Mouse (Mus musculus): ENCODE results near the gene Cnot3.
A peak's percentile ranks its signal among the peaks of the same experiment; 100 is the strongest.
"Not testable (repeated sequence)": the region's sequence is repeated elsewhere in the genome, so short reads cannot be mapped to it uniquely, and the experiment has no call there.

Cnot3 gene

DNA sequence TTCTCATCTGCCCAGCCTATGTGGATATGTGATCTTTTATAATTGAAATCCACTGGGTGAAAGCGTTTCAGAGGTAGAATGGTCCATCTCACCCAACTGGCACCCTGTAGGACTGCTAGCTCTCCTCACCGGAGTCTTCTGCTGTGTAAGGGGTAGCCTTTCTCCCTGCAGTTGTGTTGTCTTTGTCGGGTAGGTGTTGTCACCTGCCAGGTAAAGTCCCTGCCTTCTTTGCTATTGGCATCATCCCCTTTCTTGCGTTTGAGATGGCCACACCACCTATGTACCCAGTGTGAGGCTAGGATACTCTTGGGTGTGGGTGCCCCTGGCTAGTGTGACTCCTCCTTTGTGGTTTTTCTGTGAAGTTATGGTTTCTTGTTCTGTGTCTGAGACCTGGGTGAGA is 1.6 kb downstream of the Cnot3 start:
- DNase-seq (ENCODE audit: low spot score), result no peak

GRCm38 (mm10) chr7:3656966-3657365 is 11.9 kb downstream of the Cnot3 start:
- no peak for DNase-seq (ENCODE audit: low spot score)

- no peak for DNase-seq (ENCODE audit: low spot score)
Observed at GRCm38 (mm10) chr7:3658578-3658977, 13.5 kb downstream of the Cnot3 start.

DNA sequence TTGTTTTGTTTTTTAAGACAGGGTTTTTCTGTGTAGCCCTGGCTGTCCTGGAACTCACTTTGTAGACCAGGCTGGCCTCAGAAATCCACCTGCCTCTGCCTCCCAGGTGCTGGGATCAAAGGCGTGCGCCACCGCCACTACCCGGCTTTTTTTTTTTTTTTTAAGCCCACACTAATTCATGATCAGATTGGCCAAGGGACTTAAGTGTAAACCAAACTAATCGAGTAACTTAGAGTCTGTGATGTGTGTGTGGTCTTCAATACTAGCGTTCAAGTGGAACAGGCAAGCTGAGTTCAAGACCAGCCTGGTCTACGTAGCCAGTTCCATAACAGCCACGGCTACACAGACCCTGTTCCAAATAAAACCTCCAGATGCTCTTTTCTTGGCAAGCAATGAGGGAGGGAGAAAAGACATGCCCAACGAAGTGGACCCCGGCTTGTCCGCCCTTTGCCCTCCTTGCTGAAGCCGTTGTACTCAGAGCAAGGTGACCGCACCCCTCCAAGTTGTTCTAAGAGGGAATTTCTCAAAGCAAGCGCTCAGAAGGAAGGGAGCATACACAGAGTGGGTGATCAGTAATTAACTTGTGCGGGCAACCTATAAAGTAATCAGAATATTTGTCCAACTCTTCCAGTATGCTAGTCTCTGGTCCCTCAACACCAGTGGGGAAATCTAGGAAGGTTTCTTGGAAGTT is 19.6 kb downstream of the Cnot3 start:
- peak; percentile 17 for DNase-seq (ENCODE audit: low spot score)

GRCm38 (mm10) chr7:3665215-3666114 is 20.4 kb downstream of the Cnot3 start, which contains the start of gene Leng1:
TSS of gene Leng1 (minus strand) at chr7:3665840.
- DNase-seq (ENCODE audit: low spot score), result peak; percentile 96

GRCm38 (mm10) chr7:3666921-3667391 is 21.9 kb downstream of the Cnot3 start:
- DNase-seq (ENCODE audit: low spot score), result peak; percentile 26

DNA sequence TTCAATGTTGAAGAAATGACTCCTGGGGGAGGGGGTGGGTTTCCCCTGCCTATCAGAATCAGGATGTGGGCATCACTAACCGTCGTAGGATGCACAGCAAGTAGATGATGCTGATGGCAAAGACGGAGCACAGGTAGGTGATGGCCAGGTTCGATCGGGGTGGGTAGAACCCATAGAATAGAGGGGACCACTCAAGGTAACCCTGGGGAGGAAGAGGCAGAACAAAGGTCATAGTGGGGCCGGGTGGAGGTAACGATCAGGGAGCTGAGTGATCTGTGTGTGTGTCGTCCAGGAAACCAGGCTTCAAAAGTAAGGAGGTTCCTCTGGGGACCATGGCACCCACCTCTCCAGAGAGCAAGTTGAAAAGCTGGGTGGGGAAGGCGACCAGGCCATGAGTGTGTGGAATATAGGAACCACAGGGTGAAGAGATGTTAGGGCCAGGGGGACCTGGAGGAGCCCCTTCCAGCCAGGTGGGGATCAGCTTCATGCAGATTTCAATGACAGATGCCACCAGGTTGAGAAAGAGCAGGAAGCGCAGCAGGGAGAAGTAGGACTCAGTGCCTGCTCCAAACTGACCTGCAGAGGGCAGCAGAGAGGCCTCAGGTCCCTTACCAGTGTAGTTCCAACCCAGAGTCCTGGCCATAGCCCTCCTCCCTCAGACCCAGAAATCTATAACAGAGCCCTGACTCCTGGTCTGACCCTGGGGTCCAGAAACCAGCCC is 29.6 kb downstream of the Cnot3 start:
- peak; percentile 74 for DNase-seq (ENCODE audit: low spot score)

- DNase-seq (ENCODE audit: low spot score), result no peak
Observed at GRCm38 (mm10) chr7:3675228-3675548, 30.1 kb downstream of the Cnot3 start.

DNA sequence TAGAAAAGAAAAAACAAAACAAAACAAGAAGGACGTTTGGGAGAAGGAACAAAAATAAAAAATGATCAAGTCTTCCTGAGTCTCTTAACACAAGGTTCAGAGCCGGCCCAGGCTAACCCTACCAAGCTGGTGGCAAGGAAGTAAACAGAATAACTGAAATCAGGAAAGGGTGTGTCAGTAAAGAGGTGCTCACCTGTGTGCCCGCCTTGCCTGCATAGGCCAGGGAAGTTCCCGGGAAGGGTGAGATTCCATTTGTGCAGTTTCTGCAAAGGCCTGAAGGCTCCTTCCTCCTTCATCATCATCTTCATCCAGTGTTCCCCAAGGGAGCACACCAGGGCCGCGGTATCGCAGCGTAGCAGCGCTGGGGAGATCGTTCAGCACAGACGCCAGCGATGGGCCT is 31.3 kb downstream of the Cnot3 start:
- DNase-seq (ENCODE audit: low spot score), result no peak

DNA sequence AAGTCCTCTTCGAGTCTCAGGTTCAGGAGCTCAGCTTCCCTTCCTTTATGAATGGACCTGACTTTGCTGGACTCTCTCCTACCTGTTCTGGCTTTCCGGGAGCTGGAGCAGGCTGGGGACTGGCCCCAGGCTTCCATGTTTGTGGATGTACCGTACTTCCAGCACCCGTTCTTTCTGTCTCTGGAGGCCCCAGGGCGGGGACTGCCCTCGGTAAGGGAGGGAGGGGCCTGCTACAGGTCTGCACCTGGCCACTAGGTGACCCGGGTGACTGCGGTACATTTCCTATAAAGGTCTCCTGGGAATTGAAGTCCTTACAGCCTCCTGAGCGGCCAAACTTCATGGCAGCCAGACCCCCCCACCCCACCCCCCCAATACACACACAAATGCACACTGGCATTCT is 32.3 kb downstream of the Cnot3 start, which contains the start of gene Tmc4:
Gene Tmc4 (minus strand): TSS at position 212 of the 400 bp plus-strand sequence.
- DNase-seq (ENCODE audit: low spot score), result no peak

DNA sequence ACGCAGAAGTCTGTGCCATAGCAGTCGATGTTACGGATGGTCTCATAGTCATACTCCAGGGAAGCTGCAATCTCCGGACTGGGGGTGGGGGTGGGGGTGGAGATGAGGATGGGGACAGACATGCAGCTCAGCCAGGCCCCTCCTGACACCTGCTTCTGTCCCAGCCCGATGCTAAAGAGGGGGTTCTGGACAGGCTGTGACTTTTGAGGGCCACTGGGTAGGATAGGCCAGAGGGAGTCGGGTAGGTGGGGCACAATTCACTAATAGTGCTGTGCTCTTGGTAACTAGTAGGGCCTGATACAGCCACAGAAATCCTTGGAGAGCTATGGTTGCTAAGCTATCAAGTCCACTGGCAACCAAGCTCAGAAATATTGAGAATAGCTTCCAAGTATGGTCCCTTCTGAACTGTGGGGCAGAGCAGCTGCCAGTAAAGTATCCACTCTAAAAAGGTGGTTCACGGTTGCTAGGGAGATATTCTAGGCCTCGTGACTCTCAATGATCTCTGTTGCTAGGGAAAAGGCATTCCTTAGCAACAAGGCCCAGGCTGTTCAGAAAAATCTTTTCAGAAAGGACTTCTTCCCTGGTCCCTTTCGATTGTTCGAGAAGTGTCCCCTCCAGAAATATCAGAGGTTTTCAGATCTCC is 39.0 kb downstream of the Cnot3 start:
- DNase-seq (ENCODE audit: low spot score), result no peak

- no peak for DNase-seq (ENCODE audit: low spot score)
Observed at GRCm38 (mm10) chr7:3684698-3685097, 39.6 kb downstream of the Cnot3 start.

DNA sequence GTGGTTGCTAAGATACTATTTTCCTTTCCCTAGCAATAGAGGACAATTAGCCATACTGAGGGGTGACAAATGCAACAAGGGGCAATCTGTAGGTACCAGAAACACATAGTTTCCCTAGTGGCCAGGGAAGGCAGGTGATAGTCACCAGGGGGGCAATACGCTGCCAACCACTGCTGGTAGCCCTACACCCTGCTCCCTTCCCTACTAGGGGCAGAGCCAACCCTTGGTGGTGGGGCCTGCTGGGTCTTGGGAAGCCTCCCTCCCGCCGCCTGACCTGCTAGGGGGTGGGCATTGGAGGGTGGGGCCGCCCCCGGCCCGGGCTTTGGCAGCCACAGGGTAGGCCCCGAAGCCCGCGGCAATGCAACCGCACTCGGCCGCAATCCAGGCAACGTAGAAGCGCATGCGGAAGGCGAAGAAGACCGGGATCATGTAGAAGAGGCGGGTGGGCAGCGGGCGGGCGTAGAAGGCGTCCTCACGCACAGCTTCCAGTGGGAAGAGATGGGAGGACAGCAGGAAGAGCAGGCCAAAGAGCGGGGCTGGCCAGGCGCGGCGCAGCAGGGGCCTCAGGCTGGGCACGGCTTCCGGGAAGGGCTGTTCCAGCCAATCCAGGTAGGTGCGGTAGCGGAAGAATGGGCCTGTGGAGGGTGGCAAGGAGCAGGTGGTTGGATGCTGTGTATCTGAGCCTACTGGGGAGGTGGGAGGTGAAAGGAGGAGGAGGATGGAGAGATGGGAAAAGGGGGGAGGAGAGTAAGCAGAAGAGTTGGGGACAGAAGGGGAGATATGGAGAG is 40.5 kb downstream of the Cnot3 start:
- DNase-seq (ENCODE audit: low spot score), result no peak

- DNase-seq (ENCODE audit: low spot score), result no peak
Observed at GRCm38 (mm10) chr7:3691919-3692318, 46.9 kb downstream of the Cnot3 start.

- no peak for DNase-seq (ENCODE audit: low spot score)
Observed at GRCm38 (mm10) chr7:3692382-3692986, 47.4 kb downstream of the Cnot3 start, which contains the start of gene Tsen34. TSS of gene Tsen34 (plus strand) at chr7:3692863.

DNA sequence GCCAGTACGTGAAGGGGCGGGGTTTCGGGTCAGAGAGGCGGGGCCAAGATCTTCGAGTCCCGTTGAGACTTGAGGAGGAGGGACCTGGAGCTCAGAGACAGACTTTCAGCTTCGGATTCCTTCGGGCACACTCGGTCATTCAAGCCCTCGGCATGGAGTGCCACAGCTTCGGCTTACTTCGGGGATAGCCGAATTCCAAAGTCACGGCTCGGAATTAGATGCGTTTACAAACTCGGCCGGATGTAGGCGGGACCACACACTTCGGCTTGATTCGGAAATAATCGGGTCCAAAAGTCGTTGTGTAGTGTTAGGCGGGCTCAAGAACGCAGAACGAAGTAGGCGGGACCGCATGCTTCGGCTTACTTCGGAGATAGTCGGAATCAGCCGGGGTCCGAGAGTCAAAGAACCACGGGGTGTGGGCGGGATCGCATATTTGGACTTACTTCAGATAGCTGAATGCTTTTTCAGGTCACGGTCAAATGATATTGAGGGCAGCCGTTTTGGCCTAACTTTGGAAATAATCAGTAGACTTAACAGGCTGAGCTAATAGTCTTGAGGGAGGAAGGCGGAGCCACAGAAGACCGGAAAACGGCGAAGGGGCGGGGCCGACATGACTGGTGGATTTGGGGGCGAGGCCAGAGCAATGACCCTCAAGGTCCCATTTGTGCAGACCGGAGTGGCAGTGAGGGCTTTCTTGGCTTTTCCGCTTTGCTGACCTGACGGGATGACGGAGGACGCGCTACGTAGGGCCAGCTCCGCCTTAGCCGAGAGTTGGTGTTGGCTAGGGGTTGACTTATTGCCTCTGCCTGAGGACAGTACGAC is 48.1 kb downstream of the Cnot3 start, which contains the start of gene Mboat7:
Gene Mboat7 (minus strand): TSS at position 537 of the 822 bp plus-strand sequence.
- peak; percentile 96 for DNase-seq (ENCODE audit: low spot score)

GRCm38 (mm10) chr7:3693809-3694075 is 48.7 kb downstream of the Cnot3 start:
- no peak for DNase-seq (ENCODE audit: low spot score)

GRCm38 (mm10) chr7:3694076-3694948 is 49.2 kb downstream of the Cnot3 start:
- DNase-seq (ENCODE audit: low spot score), result peak; percentile 78

- not testable (repeated sequence) for DNase-seq (ENCODE audit: low spot score)
Observed at GRCm38 (mm10) chr7:3694949-3695305, 49.9 kb downstream of the Cnot3 start.

All from MN1 (cell line).